Mouse (Mus musculus) adrenal gland, adult (tissue): ENCODE data around the gene Mttp.
A peak's percentile ranks its signal among the peaks of the same experiment; 100 is the strongest.

Source experiments
- DNase-seq, 2 experiments: peaks; one replicate each; pipeline ENCODE4 v3.0.0; 2022 to 2023; ENCODE audit warnings: low spot score in 1 of 2; ENCODE audit not compliant: inconsistent age in 2 of 2

Gene Mttp

GRCm38 (mm10) chr3:138095718-138096117, 49.0 kb downstream of the Mttp start:
- DNase-seq = peak in 1 of 2 experiments; percentile 53

GRCm38 (mm10) chr3:138095301-138095700, 49.5 kb downstream of the Mttp start:
- DNase-seq = peak in 1 of 2 experiments; percentile 55

GRCm38 (mm10) chr3:138083896-138084295, 60.9 kb downstream of the Mttp start:
- DNase-seq = no peak

GRCm38 (mm10) chr3:138083073-138083637, 61.6 kb downstream of the Mttp start:
- DNase-seq = no peak

GRCm38 (mm10) chr3:138078701-138079100, 66.1 kb downstream of the Mttp start:
- no peak for DNase-seq

GRCm38 (mm10) chr3:138077476-138078340, 67.1 kb downstream of the Mttp start:
- peak in 1 of 2 experiments; percentile 20 for DNase-seq

GRCm38 (mm10) chr3:138075209-138075608, 69.6 kb downstream of the Mttp start:
- peak in 1 of 2 experiments; percentile 31 for DNase-seq

GRCm38 (mm10) chr3:138074214-138074613, 70.6 kb downstream of the Mttp start:
- no peak for DNase-seq

- DNase-seq = no peak
Measured at GRCm38 (mm10) chr3:138071476-138072073, 73.2 kb downstream of the Mttp start.

- no peak for DNase-seq
Measured at GRCm38 (mm10) chr3:138071004-138071403, 73.8 kb downstream of the Mttp start.

GRCm38 (mm10) chr3:138069756-138070511, 74.8 kb downstream of the Mttp start:
- DNase-seq = no peak

GRCm38 (mm10) chr3:138068103-138068502, 76.7 kb downstream of the Mttp start:
- DNase-seq = no peak

GRCm38 (mm10) chr3:138067288-138067687, 77.5 kb downstream of the Mttp start, which contains the start of gene Gm5105:
TSS of gene Gm5105 (minus strand) at chr3:138067388.
- no peak for DNase-seq

GRCm38 (mm10) chr3:138066348-138066856, 78.4 kb downstream of the Mttp start:
- DNase-seq = no peak

- no peak for DNase-seq
Measured at GRCm38 (mm10) chr3:138065930-138066329, 78.8 kb downstream of the Mttp start.

- DNase-seq = no peak
Measured at GRCm38 (mm10) chr3:138064732-138065645, 79.8 kb downstream of the Mttp start, which contains the start of gene 1110002E22Rik. TSS of gene 1110002E22Rik (plus strand) at chr3:138065052.

GRCm38 (mm10) chr3:138063731-138064329, 80.9 kb downstream of the Mttp start:
- DNase-seq = peak; percentile 59 to 80

- no peak for DNase-seq
Measured at GRCm38 (mm10) chr3:138062673-138063072, 82.1 kb downstream of the Mttp start.

GRCm38 (mm10) chr3:138061205-138061911, 83.4 kb downstream of the Mttp start:
- DNase-seq = peak in 1 of 2 experiments; percentile 52
